Mouse (Mus musculus) midbrain, embryonic 12.5 days (tissue): ENCODE data around the gene Ap1s3. TPM values are rescaled to one million over a fixed set of nuclear protein-coding genes. Genes with fewer than 3 reads are reported as not detected.

Experiments
- ATAC-seq: fragments of 200-750 bp; cut with Nextera tagmentation; 2 replicates; pipeline ENCODE4 v1.8.0; 2017; ENCODE audit warnings: low read depth, moderate TSS enrichment, moderate library complexity; ENCODE audit not compliant: low FRiP score
- H3K27ac ChIP-seq: fragments of 300-500 bp; sonication (generic); replicated peaks from 2 replicates; pipeline ENCODE4 v1.5.1; 2016; ENCODE audit warnings: mild to moderate bottlenecking
- H3K27me3 ChIP-seq: fragments of 300-500 bp; sonication (generic); 2 replicates; pipeline ENCODE4 v1.6.1; 2016; ENCODE audit warnings: mild to moderate bottlenecking
- H3K36me3 ChIP-seq: fragments of 300-500 bp; sonication (generic); 2 replicates; pipeline ENCODE4 v1.6.1; 2016
- H3K4me1 ChIP-seq: fragments of 300-500 bp; sonication (generic); 2 replicates; pipeline ENCODE4 v1.6.1; 2016
- H3K4me2 ChIP-seq: fragments of 300-500 bp; sonication (generic); replicated peaks from 2 replicates; pipeline ENCODE4 v1.6.1; 2016; ENCODE audit warnings: mild to moderate bottlenecking, moderate library complexity
- H3K4me3 ChIP-seq: fragments of 300-500 bp; sonication (generic); 2 replicates; pipeline ENCODE4 v1.5.1; 2016; ENCODE audit warnings: mild to moderate bottlenecking
- H3K9ac ChIP-seq: fragments of 300-500 bp; sonication (generic); replicated peaks from 2 replicates; pipeline ENCODE4 v1.6.1; 2016; ENCODE audit warnings: mild to moderate bottlenecking, moderate library complexity
- H3K9me3 ChIP-seq: fragments of 300-500 bp; sonication (generic); 2 replicates; pipeline ENCODE4 v1.6.1; 2016; ENCODE audit warnings: mild to moderate bottlenecking
- WGBS: fragments of 180-500 bp; shearing (Covaris S2); methylation state at CpG from one replicate; pipeline ENCODE4 v1.1.7; 2016; 5-methylcytosine and 5-hydroxymethylcytosine counted together
- polyA plus RNA-seq: library from polyadenylated mRNA; unstranded; fragments of >200 nt; fragmentation: Nextera tagmentation; extraction: Ambion mirVana; gene quantifications from 2 replicates; pipeline ENCODE4 v1.2.1, GENCODE M21; 2016

Gene Ap1s3
- polyA plus RNA-seq, 1 experiment from 2014 or later: 0.31 TPM

GRCm38 (mm10) chr1:79697382-79697781 lies 25.6 kb upstream of the Ap1s3 start:
- H3K27ac ChIP-seq: no peak overlapping the region
- H3K4me2 ChIP-seq: no peak overlapping the region
- no peak overlapping the region for H3K4me3 ChIP-seq
- peak; percentile 68 for ATAC-seq
- peaks cover 10% of the 10 kb centered on the region; the same call in 1 of the 2 replicates for H3K4me1 ChIP-seq
- no peak overlapping the region for H3K9ac ChIP-seq
- no peaks in the 10 kb centered on the region for H3K9me3 ChIP-seq
- 40% methylated on average over 9 of the region's 9 CpGs for WGBS
- no peaks in the 10 kb centered on the region for H3K36me3 ChIP-seq
- H3K27me3 ChIP-seq: no peaks in the 10 kb centered on the region

DNA sequence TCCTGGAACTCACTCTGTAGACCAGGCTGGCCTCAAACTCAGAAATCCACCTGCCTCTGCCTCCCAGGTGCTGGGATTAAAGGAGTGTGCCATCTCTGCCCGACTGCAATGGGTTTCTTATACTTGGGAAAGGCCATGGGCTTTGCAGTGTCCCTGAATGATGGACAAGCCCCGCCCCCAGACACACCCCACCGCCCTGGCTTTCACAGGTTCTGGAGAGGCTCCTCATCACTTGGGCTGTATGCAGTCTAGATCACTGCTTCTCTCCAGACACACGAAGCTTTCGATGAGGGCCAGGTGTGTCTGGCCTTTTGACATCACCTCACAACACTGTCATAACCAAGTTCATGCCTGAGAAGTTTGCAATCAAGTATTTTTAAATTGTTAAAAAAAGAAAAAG lies 25.2 kb upstream of the Ap1s3 start:
- peak; percentile 47 for ATAC-seq
- Histone ChIP-seq H3K9me3 (no peaks in the 10 kb centered on the region), H3K9ac (no peak overlapping the region), H3K27ac (no peak overlapping the region), H3K4me3 (no peak overlapping the region), H3K4me2 (no peak overlapping the region), H3K4me1 (peaks cover 10% of the 10 kb centered on the region; the same call in 1 of the 2 replicates), H3K36me3 (no peaks in the 10 kb centered on the region), H3K27me3 (no peaks in the 10 kb centered on the region)
- 70% methylated on average over 5 of the region's 5 CpGs for WGBS

DNA sequence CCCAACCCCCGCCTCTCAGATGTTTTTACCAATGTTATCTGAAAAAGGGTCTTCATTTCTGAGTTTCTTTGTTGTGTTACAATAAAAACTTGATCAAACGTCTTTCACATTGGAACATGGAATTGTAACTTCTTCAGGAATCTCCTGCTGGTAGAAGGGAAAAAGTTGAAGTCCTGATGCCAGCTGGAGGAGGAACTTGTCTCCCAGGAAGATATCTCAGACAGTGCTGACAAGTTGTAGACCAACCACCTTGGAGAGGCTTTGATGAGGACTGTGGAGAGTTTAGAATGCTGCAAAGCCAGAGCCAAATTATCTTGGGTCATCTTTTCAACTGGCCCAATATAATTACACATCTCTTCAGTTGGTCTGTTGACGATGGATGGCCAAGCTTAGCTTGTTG lies 20.7 kb upstream of the Ap1s3 start:
- no peaks in the 10 kb centered on the region for H3K36me3 ChIP-seq
- no peak overlapping the region for H3K4me2 ChIP-seq
- no peak overlapping the region for H3K27ac ChIP-seq
- H3K4me1 ChIP-seq: 0 out of 2 replicates have a peak, but pooled peaks cover 4% of the 10 kb centered on the region
- WGBS: 90% methylated on average over 3 of the region's 3 CpGs
- no peaks in the 10 kb centered on the region for H3K27me3 ChIP-seq
- no peak for ATAC-seq
- peaks cover 3% of the 10 kb centered on the region; the same call in 1 of the 2 replicates for H3K9me3 ChIP-seq
- no peak overlapping the region for H3K9ac ChIP-seq
- H3K4me3 ChIP-seq: no peak overlapping the region

DNA sequence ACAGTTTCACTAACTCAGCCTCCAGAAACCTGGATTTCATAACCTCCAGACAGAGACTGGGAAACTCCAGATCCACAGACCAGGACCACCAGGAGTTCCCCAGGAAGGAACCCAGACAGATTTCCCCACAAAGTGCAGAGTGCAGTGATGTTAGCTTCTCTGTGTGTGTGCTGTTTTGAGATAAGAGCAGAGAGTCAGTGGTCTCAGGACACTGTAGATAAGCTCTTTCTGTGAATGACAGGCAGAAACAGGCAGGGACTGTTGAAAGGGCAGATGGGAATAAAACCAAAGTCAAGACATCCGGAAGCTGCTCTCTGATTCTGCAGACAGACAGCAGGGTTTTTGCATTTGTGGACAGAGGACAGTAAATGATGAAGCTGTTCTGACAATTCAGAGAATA lies 15.5 kb upstream of the Ap1s3 start:
- peaks cover 3% of the 10 kb centered on the region; the same call in 1 of the 2 replicates for H3K9me3 ChIP-seq
- no peak for ATAC-seq
- H3K36me3 ChIP-seq: no peaks in the 10 kb centered on the region

DNA sequence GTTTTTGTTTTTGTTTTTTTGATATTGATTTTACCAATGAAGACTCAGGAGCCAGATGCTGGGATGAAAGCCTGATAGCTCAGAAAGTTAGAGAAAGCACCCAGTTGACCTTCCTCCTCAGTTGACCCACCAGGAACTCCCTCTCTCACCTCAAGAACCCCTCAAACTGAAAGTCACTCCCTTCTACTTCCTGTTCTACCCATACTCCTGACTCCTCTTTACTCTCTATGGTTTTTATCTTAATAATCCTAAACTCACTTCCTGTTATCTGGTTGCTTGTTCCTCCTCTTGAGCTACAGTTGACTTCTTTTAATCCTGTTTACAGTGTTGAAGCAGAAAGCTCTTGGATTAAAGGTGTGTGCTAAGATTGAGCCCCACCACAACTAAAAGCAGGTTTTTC lies 12.3 kb upstream of the Ap1s3 start:
- Histone ChIP-seq H3K36me3 (no peaks in the 10 kb centered on the region), H3K4me2 (no peak overlapping the region), H3K9me3 (peaks cover 3% of the 10 kb centered on the region; the same call in 1 of the 2 replicates), H3K27me3 (no peaks in the 10 kb centered on the region), H3K4me3 (no peak overlapping the region), H3K4me1 (no peaks in the 10 kb centered on the region), H3K27ac (no peak overlapping the region), H3K9ac (no peak overlapping the region)
- no peak for ATAC-seq

More for the DNA sequence above, 15.5 kb upstream of the Ap1s3 start:
- WGBS: 92% methylated on average over 1 of the region's 1 CpGs
- Histone ChIP-seq H3K4me1 (no peaks in the 10 kb centered on the region), H3K4me2 (no peak overlapping the region), H3K4me3 (no peak overlapping the region), H3K9ac (no peak overlapping the region), H3K27ac (no peak overlapping the region), H3K27me3 (no peaks in the 10 kb centered on the region)

DNA sequence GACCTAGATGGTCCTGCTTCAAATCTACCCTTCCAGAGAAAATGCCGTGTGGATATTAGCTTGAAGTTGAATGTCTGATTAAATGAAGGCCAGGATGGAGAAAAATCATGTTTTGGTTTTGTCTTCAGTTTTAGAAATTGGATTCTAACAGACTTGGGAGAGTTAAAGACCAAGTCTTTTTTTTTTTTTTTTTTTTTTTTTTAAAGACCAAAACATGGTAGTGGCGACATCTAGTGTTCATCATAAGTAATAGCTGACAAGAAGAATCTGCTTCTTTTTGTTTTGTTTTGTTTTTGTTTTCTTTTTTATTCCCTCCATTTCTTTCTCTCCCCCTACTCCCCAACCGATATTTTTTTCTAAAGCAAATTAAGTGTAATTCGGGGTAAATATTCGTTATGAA lies 11.2 kb upstream of the Ap1s3 start:
- no peaks in the 10 kb centered on the region for H3K27me3 ChIP-seq
- peaks cover 1% of the 10 kb centered on the region; the same call in 1 of the 2 replicates for H3K9me3 ChIP-seq
- WGBS: 14% methylated on average over 5 of the region's 5 CpGs
- no peaks in the 10 kb centered on the region for H3K36me3 ChIP-seq
- H3K4me3 ChIP-seq: no peak overlapping the region
- no peak overlapping the region for H3K27ac ChIP-seq
- H3K4me2 ChIP-seq: no peak overlapping the region
- no peaks in the 10 kb centered on the region for H3K4me1 ChIP-seq
- H3K9ac ChIP-seq: no peak overlapping the region
- ATAC-seq: no peak

GRCm38 (mm10) chr1:79680777-79681176 lies 9.0 kb upstream of the Ap1s3 start:
- H3K4me1 ChIP-seq: no peaks in the 10 kb centered on the region
- no peaks in the 10 kb centered on the region for H3K27me3 ChIP-seq
- no peak for ATAC-seq
- no peak overlapping the region for H3K27ac ChIP-seq
- H3K9me3 ChIP-seq: no peaks in the 10 kb centered on the region
- no peak overlapping the region for H3K4me3 ChIP-seq
- no peak overlapping the region for H3K4me2 ChIP-seq
- no peaks in the 10 kb centered on the region for H3K36me3 ChIP-seq
- no peak overlapping the region for H3K9ac ChIP-seq
- 91% methylated on average over 3 of the region's 3 CpGs for WGBS

DNA sequence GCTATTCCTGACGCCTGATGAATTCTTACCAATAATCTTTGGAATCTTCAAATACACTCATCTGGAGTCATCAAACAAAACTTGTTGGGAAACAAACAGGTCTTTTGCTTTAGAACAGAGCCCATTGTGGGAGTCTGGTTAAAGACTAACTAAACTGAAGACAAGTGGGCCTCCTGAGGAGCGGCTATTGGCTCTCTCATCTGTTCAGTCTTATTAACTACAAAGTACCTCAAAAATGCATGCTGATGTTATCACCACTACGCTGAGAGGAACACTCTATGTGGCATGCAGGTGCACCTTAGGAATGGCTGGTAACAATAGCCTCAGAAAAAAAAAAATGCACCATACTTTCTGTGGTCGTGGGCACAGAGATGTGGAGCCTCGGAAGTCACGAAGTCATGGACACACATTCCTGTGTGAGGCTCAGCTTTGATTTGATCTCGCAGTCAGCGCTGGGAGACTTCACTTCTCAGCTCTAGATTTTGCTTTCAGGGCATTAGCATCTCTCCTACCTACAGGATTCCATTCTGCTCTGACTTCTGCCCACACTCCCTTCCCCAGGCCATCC lies 6.4 kb upstream of the Ap1s3 start:
- Histone ChIP-seq H3K9ac (no peak overlapping the region), H3K27me3 (peaks cover 11% of the 10 kb centered on the region), H3K4me1 (no peaks in the 10 kb centered on the region), H3K4me2 (no peak overlapping the region), H3K36me3 (no peaks in the 10 kb centered on the region), H3K9me3 (no peaks in the 10 kb centered on the region), H3K27ac (no peak overlapping the region), H3K4me3 (no peak overlapping the region)
- no peak for ATAC-seq
- 80% methylated on average over 8 of the region's 8 CpGs for WGBS

DNA sequence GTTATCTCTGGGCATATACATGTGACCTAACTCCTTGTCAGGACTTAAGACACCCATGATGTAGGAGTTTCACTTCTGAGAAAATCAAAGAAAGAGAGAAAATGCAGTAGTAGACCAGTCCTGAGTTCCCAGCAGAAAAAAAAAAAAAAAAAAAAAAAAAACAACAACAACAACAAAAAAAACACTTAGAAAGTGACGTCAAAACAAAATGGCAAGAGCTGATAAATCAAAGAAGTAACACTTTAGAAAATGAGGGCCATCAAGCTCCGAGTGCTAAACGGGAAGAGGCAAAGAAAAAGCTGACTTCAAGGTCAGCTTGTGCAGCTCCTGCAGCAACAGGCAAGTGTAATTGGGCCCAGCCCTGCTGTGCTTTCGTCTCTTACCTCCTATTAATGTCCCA lies 3.9 kb upstream of the Ap1s3 start:
- H3K9me3 ChIP-seq: no peaks in the 10 kb centered on the region
- no peak overlapping the region for H3K4me3 ChIP-seq
- WGBS: 81% methylated on average over 4 of the region's 4 CpGs
- no peak overlapping the region for H3K4me2 ChIP-seq
- no peak overlapping the region for H3K9ac ChIP-seq
- ATAC-seq: no peak
- H3K36me3 ChIP-seq: no peaks in the 10 kb centered on the region
- H3K27ac ChIP-seq: no peak overlapping the region
- peaks cover 16% of the 10 kb centered on the region for H3K4me1 ChIP-seq
- H3K27me3 ChIP-seq: peaks cover 35% of the 10 kb centered on the region

DNA sequence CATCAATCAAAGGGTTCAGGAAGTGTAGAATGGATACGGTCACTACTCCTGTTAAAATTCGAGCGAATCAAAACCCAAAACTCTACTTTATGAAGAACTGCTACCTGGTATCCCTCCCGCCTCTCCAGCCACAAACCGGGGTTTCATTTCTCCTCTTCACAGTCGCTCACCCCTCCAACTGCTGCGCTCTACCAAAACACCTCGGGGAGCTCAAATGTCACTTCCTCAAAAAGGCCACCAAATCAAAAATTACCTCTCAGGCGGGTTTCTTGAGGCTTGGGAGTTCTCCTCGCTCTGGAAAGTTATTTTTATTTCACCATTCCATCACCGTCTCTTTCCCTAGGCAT lies 603 bp downstream of the Ap1s3 start:
- H3K4me1 ChIP-seq: peaks cover 16% of the 10 kb centered on the region
- ATAC-seq: no peak
- WGBS: 2% methylated on average over 11 of the region's 11 CpGs

DNA sequence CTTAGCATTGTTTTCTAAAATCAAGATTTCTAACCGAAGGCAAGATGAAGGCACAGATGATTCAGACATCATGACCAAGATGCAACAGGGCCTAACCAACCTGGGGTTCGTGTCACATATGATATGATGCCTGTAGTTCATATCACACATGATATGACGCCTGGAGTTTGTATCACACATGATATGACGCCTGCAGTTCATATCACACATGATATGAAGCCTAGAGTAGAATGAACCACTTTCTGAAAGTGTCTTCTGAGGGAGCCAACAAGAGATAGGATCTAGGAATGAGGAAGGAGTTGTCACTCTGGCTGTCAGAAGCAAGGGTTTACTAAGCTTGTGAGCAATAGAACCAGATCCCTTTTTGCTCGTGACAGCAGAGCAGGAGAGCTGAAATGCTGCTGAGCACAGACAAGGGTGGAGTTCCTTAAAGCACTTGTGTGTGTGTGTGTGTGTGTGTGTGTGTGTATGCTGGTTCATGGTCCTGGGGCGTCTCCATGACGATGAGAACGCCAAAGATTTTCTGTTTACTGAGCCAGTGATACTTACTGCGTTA lies 2.3 kb downstream of the Ap1s3 start:
- H3K4me2 ChIP-seq: no peak overlapping the region
- H3K4me1 ChIP-seq: peaks cover 16% of the 10 kb centered on the region
- no peak overlapping the region for H3K27ac ChIP-seq
- no peak overlapping the region for H3K9ac ChIP-seq
- H3K27me3 ChIP-seq: peaks cover 45% of the 10 kb centered on the region
- no peaks in the 10 kb centered on the region for H3K36me3 ChIP-seq
- WGBS: 83% methylated on average over 9 of the region's 9 CpGs
- H3K4me3 ChIP-seq: no peak overlapping the region
- no peaks in the 10 kb centered on the region for H3K9me3 ChIP-seq
- no peak for ATAC-seq

More for the DNA sequence above, 603 bp downstream of the Ap1s3 start:
- Histone ChIP-seq H3K27ac (no peak overlapping the region), H3K4me2 (peak overlapping the region; percentile 99), H3K9ac (no peak overlapping the region), H3K9me3 (no peaks in the 10 kb centered on the region), H3K36me3 (no peaks in the 10 kb centered on the region), H3K4me3 (peak overlapping the region; percentile 65), H3K27me3 (peaks cover 45% of the 10 kb centered on the region)

DNA sequence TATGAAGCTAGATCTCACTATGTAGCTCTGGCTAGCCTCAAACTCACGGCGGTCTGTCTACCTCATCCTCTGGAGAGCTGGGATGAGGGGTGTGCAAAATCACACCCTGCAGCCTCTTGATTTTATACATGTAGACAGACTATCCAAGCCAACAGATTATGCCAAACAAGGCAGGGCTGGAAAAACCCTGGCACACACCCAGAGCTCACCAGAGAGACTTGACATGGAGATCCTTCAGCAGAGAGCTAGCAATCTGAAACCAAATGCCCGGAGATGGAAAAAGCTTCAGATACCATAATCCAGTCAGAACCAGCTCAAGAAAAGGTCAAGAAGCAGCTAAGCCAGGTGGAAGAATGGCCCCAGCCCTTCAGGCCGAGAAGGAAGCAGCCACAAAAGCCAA lies 6.9 kb downstream of the Ap1s3 start:
- no peak overlapping the region for H3K27ac ChIP-seq
- 0 out of 2 replicates have a peak, but pooled peaks cover 4% of the 10 kb centered on the region for H3K27me3 ChIP-seq
- H3K4me3 ChIP-seq: no peak overlapping the region
- no peak overlapping the region for H3K4me2 ChIP-seq
- H3K9ac ChIP-seq: no peak overlapping the region
- WGBS: 89% methylated on average over 4 of the region's 4 CpGs
- H3K36me3 ChIP-seq: no peaks in the 10 kb centered on the region
- ATAC-seq: no peak
- H3K9me3 ChIP-seq: no peaks in the 10 kb centered on the region
- no peaks in the 10 kb centered on the region for H3K4me1 ChIP-seq

- no peak for ATAC-seq
- Histone ChIP-seq H3K4me1 (no peaks in the 10 kb centered on the region), H3K9ac (no peak overlapping the region), H3K27ac (no peak overlapping the region), H3K36me3 (no peaks in the 10 kb centered on the region), H3K4me2 (no peak overlapping the region), H3K9me3 (no peaks in the 10 kb centered on the region), H3K4me3 (no peak overlapping the region), H3K27me3 (no peaks in the 10 kb centered on the region)
- WGBS: 85% methylated on average over 7 of the region's 7 CpGs
Observed at GRCm38 (mm10) chr1:79659598-79659997, 12.2 kb downstream of the Ap1s3 start.
